Mouse (Mus musculus): ENCODE data around the gene Katnb1. TPM values are rescaled to one million over a fixed set of nuclear protein-coding genes. Genes with fewer than 3 reads are reported as not detected.

Katnb1 gene
- total RNA-seq (2021), result 10 to 100 TPM; 38.5 to 38.9 TPM
- long read RNA-seq, transcript Katnb1-201 (20 exons, 3,777 nt), result major isoform, 41 of 70 reads
- long read RNA-seq, partial matches to known transcripts, result 16 of 70 reads
- long read RNA-seq, other reads (novel, unspliced or antisense), result 13 of 70 reads

DNA sequence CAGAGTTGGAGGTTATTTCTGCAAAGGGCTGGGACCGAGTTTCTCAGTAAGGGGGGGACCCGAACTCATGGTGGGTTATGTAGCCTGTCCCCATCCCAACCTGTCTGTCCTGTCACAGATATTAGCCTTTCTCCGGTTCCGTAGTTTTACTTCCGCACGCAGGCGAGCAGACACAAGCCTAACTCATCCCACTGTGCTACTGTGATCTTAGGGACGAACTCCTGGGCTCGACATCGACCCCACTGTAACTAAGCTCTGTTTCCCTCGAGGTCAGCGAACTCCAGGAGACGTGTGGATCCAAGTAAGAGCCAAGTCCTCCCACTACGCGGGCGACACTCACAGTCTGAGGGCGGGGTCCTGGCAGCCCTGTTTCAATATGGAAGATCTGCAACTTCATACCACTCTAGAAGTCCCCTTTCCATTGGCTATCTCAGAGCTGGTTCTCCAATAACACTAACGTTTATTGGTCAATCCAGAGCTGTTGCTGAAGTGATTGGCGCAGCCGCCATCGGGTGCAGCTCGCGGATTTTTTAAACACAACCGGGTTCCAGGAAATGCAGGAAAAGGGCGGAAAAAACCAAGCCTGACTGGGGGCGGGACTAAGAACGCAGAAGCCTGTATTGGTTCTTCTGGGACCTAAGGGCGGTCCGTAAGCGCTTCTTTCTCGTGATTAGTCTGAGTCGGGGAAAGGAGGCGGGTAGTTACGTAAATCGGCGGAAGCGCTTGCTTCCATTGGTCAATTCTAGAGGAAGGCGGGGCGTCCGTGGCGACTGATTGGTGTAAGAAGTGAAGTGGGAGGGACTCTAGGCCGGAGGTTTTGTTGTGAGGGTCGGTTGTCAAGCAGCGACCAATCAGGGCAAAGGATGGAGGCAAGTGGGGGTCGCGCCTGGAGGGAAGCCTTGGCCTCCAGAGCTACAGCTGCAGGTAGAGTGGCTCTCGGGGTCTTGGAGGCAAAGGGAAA is at the start of gene Katnb1:
TSS of gene Katnb1 (plus strand) at position 806 of the 961 bp plus-strand sequence.
- peak; percentile 97 to 98 for DNase-seq (ENCODE audit: low spot score in 2 of 2)

DNA sequence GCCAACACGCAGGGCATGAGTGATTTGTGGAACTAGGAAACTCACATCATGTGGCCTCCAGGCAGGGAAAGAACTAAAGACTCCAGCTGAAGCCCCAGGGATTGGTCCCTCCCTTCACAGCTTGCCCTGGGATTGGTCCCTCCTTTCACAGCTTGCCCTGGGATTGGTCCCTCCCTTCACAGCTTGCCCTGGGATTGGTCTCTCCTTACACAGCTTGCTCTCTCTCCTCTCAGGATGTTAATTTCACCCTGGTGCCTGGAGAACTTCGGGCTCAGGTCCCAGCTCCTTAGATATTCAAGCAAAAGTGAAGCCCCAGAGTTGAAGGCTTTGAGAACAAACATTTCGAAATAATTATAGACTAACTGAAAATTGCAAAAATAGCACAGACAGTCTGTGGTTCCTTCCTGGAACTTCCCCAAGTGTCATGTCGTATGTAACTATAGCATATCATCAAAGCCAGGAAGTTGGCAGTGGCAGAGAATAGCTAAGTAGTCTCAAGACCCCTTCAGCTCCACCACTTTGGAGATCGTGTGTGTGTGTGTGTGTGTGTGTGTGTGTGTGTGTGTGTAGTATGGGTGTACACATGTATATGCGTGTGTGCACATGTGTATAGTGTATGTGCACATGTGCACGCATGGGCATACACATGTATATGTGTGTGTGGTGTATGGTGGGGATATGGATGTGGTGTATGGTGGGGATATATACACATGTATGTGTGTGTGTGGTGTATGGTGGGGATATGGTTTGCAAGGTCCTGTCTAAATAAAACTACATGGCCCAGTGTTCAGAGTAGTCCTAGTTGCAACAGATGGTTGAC is 43.7 kb upstream of the Katnb1 start:
- DNase-seq (ENCODE audit: low spot score in 2 of 2), result peak; percentile 28 to 49

DNA sequence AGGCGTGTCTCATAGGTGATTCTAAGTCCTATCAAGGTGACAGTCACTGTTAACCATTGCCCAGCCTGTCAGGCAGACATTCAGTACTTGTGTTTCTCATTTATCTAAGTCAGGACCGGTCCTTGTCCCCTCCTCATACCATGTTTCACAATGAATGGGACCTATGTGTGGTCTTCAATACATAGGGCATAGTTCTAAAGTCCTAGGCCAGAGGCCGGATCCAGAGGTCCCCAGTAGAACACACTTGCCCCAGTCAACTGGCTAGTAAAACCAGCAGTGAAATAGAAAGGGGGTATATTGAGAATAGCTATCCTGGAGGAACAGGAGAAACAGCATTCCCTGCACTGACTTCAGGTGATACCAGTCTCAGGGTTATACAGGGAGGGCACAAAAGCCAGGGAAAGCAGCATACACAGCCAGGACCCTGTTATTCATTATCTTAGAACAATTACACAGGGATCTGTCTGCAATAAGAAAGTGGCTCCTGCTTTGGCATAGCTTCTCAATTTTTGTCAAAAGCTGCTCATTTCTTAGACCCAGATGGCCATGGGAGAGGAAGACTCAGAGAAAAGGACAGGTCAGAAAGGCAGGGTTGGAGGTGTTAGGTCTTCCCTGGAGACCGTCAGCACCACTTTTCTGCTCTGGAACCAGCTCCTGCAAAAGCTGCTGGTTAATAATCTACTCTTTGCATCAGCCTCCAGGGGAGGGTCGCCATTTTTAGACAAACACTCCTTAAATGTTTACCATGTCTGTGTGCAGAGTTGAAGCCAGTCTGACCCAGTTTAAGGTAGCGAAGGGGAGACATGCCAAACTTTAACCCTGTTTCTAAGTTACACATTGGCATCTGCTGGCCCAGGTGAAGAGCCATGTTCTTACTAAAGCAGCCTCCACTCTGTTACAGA is 38.9 kb upstream of the Katnb1 start:
- DNase-seq (ENCODE audit: low spot score in 2 of 2), result no peak

DNA sequence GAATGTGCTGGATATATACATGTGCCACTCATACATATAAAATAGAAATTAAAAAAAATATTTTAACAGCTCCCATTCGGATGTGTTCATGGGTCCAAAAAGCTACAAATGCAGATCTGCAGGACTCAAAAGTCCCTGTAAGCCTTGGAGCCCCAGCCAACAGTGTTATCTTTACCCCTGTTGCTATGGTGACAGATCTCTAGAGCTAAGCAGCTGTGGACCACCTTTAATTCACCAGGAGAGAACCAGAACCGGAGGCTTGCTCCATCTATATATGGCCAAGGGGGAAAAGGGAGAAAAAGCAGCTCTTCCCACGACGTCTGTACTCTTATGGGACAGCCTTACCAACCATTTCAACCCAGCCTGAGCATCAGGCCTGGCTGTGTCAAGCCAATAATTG is 36.2 kb upstream of the Katnb1 start:
- no peak for DNase-seq (ENCODE audit: low spot score in 2 of 2)

DNA sequence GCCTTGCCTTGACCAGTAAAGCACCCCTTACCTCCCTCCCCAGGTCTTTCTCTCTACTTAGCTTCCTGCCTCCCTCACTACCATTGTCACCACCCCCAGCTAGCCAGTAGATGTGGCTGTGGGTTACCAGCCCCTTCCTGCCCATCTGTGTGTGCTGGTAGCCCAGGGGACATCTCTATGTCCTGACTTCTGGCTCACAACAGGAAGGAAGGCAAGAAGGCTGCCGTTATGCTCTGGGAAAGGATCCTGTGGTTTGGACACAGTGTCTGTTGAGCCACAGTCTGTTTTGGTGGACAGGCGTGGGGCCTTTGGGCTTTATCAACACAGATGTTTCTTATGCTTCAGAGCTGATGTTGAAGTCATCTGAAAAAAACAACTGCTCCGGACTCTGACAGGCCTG is 34.0 kb upstream of the Katnb1 start:
- DNase-seq (ENCODE audit: low spot score in 2 of 2), result no peak

DNA sequence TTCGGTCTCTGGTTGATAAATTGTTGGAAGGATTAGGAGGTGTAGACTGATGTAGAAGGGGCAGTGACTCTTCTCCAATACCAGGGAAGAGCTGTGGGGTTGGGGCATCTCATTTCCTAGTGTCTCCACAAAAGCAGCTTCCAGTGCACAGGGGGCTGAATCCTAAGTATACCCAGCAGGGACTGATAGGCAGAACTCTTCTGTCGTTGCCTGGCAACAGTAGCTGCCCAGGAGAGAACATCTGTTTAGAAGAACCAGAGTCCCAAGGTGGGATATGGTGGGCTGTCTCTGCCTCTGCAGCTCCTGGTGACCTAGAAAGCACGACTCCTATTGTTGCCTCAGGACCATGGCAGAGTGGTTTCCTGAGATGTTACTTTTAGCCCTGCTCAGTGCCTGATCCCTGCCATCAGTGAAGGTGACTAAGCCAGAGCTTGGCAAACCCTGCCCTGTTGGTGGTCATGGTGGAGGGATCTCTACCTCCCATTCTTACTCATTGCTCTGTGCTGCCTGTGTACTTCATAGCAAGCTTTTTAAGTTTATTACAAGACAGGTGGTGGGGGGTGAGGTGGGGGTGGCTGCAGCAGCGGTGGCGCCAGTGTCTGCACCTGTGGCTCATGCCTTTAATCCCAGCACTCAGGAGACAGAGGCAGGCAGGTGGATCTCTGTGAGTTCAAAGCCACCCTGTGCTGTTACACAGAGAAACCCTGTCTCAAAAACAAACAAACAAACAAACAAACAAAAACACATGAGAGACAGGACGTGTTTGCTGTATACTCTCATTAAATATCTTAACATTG is 32.9 kb upstream of the Katnb1 start:
- no peak for DNase-seq (ENCODE audit: low spot score in 2 of 2)

DNA sequence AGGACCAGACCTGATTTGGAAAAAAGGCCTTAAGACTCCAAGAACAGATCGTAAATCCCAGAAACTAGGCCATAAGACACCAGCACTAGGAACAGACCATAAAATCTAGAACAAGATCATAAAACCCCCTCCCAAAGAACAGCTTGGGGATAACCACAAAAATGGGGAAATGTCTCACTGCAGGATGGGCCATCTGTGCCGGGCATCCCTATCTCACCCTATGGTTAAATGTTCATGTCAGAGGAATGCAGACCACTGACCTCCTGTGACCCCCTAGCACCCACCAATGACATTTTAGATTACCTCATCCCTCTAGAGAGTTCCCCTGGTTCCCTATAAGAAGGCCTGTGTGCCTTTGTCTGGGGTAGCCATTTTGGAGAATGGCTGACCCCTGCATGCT is 31.4 kb upstream of the Katnb1 start:
- no peak for DNase-seq (ENCODE audit: low spot score in 2 of 2)

DNA sequence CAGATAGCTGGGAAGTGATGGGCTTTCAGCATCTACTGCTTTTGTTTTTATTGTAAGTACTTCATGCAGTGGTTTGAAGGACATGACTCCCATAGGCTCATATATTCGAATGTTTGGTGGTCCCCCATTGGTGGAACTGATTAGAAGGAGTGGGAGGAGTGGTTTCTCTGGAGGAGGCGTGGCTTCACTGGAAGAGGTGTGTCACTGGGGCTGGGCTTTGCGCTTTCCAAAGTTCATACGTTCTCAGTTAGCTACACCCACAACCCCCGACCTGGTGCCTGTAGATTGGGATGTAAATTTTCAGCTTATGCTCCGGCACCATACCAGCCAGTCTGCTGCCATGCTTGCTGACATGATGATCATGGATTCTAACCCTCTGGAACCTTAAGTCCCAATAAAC is 26.5 kb upstream of the Katnb1 start:
- no peak for DNase-seq (ENCODE audit: low spot score in 2 of 2)

DNA sequence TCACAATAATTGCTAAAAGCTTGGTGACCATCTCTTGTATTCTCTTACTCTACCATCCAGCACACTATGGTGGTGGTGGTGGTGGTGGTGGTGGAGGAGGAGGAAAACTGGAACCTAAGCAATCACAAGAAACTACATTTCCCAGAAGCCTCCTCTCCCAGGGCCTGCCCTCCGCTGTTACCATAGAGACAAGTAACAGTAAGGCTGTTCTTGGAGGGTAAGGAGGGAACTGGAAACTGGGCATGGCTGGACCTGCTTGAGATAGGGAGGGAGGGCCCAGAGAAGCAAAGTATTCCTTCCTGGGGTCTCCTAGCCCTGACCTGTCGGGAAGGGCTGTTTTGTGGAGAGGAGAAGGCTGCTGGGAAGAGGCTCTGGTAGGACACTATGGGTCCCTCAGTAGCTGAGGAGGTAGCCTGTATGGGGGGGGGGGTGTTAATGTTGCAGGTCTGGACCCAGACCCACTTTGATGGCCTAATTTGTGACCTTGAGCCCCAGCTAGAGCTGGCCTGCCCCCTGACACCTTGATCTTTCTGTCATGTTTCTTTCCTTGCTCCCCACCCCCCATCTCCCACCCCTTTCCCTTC is 26.0 kb upstream of the Katnb1 start, which contains the start of gene Drc7:
TSS of gene Drc7 (plus strand) at position 177 of the 584 bp plus-strand sequence.
- DNase-seq (ENCODE audit: low spot score in 2 of 2), result peak; percentile 12 to 21

DNA sequence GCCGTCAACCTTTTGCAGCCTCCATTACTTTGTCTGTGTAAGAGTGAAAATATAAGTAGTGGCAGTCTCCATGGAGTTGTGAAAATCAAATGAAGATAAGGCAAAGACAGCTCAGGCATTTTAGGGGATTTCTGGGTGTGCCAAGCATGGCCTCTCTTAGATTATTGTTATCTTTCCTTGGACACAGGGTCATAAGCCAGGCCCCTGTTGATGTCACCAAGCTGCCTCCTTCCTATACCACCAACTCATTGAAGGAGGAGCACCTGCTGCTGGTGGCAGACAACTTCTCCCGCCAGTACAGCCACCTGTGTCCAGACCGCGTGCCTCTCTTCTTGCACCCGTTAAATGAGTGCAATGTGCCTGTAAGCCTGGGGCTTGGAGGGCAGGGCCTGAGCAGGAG is 24.6 kb upstream of the Katnb1 start:
- no peak for DNase-seq (ENCODE audit: low spot score in 2 of 2)

DNA sequence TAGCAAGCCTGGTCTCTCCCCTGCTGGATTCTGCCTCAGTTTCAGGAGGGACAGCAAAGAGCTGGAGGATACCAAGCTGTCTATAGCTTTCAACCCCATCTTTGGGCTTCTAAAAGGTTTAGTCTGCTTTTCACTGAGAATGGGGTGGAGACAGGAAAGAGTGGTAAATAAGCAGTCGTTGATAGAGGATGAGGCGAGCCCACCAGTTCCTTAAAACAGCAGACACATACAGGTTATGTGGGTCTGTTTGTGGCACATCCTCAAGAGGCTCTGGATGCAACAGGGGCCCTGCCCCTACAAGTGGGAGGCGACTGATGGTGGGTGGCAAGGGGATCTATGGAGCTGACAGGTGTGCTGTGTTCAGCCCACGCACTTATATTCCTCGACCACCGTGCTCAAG is 22.3 kb upstream of the Katnb1 start:
- DNase-seq (ENCODE audit: low spot score in 2 of 2), result no peak

DNA sequence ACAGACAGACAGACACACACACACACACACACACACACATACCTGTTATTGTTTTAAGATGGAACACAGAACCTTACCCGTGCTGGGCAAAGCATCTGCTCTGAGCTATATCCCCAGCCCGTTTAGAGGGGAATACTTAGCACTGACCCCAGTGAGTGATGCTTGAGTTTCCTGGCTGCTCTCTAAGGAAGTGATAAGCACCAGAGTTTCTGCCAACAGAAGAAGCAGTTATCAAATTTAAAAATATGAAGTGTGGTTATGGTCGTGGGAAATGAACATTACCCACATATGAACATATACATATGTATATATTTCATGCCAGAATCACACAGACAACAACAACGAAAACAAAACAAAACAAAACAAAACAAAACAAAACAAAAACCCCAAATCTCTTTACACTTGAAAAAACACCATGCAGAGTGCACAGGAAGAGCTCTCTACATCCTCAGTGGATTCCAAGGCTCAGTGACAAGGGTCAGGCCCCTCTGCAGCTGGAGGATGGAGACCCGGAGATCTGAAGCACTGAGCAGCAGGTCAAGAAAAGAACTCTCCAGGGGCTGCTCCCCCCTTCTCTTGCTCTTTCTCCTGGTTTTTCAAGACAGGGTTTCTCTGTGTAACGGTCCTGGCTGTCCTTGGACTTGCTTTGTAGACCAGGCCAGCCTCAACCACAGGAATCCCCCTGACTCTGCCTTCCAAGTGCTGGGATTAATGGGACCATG is 21.0 kb upstream of the Katnb1 start:
- DNase-seq (ENCODE audit: low spot score in 2 of 2), result no peak

DNA sequence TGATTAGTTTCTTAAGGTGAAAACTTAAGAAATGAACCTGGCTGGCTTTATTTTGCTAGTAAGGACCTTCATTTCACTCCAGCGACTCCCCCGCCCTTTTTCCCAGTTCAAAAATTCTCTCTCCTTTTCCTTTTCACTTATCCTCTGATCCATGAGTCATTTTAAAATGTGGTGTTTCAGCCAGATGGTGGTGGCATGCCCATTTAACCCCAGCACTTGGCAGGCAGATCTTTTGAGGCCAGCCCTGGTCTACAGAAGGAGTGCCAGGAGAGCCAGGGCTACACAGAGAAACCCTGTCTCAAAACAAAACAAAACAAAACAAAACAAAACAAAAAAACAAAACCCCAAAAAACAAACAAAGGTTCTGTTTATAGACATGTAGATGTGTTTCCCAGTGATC is 16.5 kb upstream of the Katnb1 start:
- DNase-seq (ENCODE audit: low spot score in 2 of 2), result no peak

DNA sequence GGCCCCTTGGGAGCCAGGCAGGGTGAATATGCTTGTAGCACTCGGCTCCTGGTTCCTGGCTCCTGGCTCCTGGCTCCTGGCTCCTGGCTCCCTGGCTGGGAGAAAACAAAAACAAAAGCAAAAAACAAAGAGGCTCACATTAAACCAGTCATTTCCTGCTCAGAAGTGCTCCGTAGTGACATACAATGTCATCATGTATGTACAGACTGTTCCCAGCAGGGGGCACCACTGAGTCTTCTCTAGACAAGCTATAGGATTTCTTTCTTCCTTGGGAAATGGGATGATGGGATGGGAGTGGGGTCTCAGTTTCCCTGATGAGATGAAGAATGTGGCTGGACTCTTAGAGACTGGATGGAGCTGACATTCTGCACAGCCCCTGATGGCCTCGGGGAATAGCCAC is 13.4 kb upstream of the Katnb1 start:
- DNase-seq (ENCODE audit: low spot score in 2 of 2), result peak; percentile 40 to 55

DNA sequence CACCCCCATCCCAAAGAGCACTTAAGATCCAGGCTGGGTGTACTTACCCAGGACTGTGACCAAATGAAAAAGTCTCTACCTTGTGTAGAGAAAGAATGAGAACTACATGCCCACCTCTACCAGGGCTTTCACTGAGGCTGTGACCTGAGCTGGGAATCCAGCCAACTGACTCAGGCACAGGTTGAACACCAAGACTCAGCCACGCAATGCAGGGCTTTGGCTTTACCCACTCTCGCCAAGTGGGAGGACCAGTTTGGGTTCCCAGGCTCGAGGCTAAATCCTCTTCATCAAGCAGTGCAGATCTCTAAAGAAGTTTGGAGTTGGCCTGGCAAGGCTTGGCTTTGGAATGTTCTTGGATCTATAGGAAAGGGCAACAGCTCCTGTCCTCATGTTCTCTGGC is 5.5 kb upstream of the Katnb1 start:
- no peak for DNase-seq (ENCODE audit: low spot score in 2 of 2)

DNA sequence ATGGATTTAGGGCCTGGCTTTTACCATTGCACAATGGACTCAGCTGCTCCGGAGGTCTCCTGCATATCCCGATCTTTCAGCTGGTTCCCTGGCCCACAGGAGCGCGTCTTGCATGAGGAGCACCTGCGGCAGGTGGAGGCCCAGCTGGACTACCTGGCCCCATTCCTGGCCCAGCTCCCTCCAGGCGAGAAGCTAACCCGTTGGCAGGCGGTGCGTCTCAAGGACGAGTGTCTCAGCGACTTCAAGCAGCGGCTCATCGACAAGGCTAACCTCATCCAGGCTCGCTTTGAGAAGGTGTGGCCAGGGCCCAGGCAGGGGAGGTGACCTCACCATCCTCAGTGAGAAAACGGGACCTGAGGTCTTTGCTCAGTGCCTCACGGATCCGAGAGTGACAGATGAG is 4.8 kb upstream of the Katnb1 start:
- no peak for DNase-seq (ENCODE audit: low spot score in 2 of 2)

DNA sequence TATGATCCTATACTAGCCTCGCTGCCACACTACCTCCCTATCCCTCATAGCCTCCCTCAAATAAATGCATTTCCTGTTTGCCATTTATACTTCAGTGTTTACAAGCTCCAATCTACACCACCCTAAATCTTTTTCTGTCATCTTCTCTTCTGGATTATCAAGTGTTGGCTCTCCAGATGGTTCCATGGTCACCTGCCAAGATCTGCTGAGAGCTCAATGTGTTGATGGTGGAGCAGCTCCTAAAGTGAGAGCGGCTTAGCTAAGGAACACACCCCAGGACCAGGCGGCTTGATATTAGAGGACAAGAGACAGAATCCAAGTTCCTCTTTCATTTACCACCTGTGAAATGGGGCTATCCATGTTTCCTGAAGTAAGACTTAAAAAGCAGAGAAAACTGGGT is 2.9 kb upstream of the Katnb1 start:
- no peak for DNase-seq (ENCODE audit: low spot score in 2 of 2)

DNA sequence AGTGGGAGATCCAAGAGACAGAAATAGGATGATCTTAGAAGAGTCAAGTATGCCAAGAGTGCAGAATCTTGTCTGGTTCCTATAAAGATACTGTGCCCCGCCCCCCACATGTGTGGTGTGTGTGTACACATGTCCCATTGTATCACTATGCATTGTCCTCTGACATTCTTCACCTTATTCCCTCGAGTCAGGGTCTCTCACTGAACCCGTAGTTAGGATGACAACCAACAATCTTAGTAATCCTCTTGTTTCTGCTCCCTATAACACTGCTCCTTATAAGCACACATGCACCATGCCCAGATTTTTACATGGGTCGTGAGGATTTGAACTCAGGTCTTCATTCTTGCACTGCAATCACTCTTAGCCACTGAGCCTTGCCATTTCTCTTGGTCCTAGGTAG is 1.7 kb upstream of the Katnb1 start:
- DNase-seq (ENCODE audit: low spot score in 2 of 2), result no peak

DNA sequence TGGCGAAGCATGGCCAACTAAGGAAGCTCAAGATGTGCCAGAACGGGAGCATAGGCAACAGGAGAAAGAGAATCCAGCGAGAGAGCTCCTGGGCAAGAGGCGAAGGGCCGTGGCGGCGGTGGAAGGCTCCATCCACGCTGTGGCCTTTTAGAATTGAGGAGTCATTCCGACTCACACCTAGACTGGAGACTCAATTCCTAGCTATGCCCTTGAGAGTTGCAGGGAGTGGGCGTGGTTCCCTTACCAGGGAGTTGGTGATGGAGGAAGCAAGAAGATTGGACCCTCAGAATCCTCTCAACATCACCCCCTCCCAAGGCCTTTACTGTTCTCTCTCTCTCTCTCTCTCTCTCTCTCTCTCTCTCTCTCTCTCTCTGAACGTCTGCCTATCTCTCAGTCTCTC is 664 bp downstream of the Katnb1 start:
- no peak for DNase-seq (ENCODE audit: low spot score in 2 of 2)

Data from layer of hippocampus, postnatal 10 days (tissue).